Mouse (Mus musculus) midbrain, embryonic 15.5 days (tissue): ENCODE data around the gene Rbbp4. TPM values are rescaled to one million over a fixed set of nuclear protein-coding genes. Genes with fewer than 3 reads are reported as not detected.

Experiments used
- ATAC-seq: fragments of 200-750 bp; cut with Nextera tagmentation; replicated peaks from 2 replicates; pipeline ENCODE4 v1.8.0; 2017; ENCODE audit warnings: moderate TSS enrichment
- H3K27ac ChIP-seq: fragments of 300-500 bp; sonication (generic); 2 replicates; pipeline ENCODE4 v1.5.1; 2015; ENCODE audit warnings: mild to moderate bottlenecking, inconsistent platforms
- H3K27me3 ChIP-seq: fragments of 300-500 bp; sonication (generic); replicated peaks from 2 replicates; pipeline ENCODE4 v1.6.1; 2015; ENCODE audit warnings: inconsistent platforms
- H3K36me3 ChIP-seq: fragments of 300-500 bp; sonication (generic); replicated peaks from 2 replicates; pipeline ENCODE4 v1.6.1; 2015; ENCODE audit warnings: inconsistent platforms
- H3K4me1 ChIP-seq: fragments of 300-500 bp; sonication (generic); 2 replicates; pipeline ENCODE4 v1.6.1; 2015; ENCODE audit warnings: inconsistent platforms
- H3K4me2 ChIP-seq: fragments of 300-500 bp; sonication (generic); 2 replicates; pipeline ENCODE4 v1.6.1; 2015; ENCODE audit warnings: inconsistent platforms, mild to moderate bottlenecking, moderate library complexity
- H3K4me3 ChIP-seq: fragments of 300-500 bp; sonication (generic); 2 replicates; pipeline ENCODE4 v1.5.1; 2015; ENCODE audit warnings: mild to moderate bottlenecking, inconsistent platforms
- H3K9ac ChIP-seq: fragments of 300-500 bp; sonication (generic); 2 replicates; pipeline ENCODE4 v1.6.1; 2015; ENCODE audit warnings: mild to moderate bottlenecking, inconsistent platforms
- H3K9me3 ChIP-seq: fragments of 300-500 bp; sonication (generic); 2 replicates; pipeline ENCODE4 v1.6.1; 2016; ENCODE audit warnings: inconsistent platforms
- WGBS: fragments of 180-500 bp; shearing (Covaris S2); methylation state at CpG from one replicate; pipeline ENCODE4 v1.1.7; 2015; ENCODE audit warnings: mixed read lengths; 5-methylcytosine and 5-hydroxymethylcytosine counted together
- polyA plus RNA-seq: library from polyadenylated mRNA; unstranded; fragments of >200 nt; fragmentation: Nextera tagmentation; extraction: Ambion mirVana; gene quantifications from 2 replicates; pipeline ENCODE4 v1.2.1, GENCODE M21; 2015

Rbbp4 gene
- polyA plus RNA-seq, 1 experiment from 2014 or later: 271 TPM

- Histone ChIP-seq H3K9ac (no peak overlapping the region), H3K4me2 (no peak overlapping the region), H3K4me3 (no peak overlapping the region), H3K4me1 (no peaks in the 10 kb centered on the region), H3K27me3 (no peaks in the 10 kb centered on the region), H3K9me3 (no peaks in the 10 kb centered on the region), H3K36me3 (peaks cover 46% of the 10 kb centered on the region), H3K27ac (no peak overlapping the region)
- no peak for ATAC-seq
- WGBS: 88% methylated on average over 3 of the region's 3 CpGs
Observed at GRCm38 (mm10) chr4:129313886-129314285, 21.3 kb downstream of the Rbbp4 start.

DNA sequence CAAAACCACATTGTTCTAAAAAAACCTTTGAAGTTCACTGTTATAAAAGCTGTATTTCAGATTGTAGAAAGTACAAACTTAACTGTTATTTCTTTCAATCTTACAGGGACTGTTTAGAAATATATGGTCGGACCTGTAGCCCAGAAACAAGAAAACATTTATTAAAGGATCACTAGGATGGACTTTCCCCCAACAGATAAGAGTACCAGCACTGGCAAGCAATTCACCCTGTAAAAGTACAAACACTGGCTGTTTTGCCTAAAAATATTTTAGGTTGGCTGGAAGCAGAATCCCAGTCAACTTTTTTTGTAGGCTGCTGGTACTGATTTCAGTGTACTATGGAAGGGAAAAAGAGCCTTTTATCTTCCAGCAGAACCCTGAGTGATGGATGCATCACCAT is 27.2 kb downstream of the Rbbp4 start:
- Histone ChIP-seq H3K9ac (no peak overlapping the region), H3K27me3 (no peaks in the 10 kb centered on the region), H3K4me1 (no peaks in the 10 kb centered on the region), H3K36me3 (peaks cover 24% of the 10 kb centered on the region; the same call in 1 of the 2 replicates), H3K27ac (no peak overlapping the region), H3K4me2 (no peak overlapping the region), H3K4me3 (no peak overlapping the region), H3K9me3 (no peaks in the 10 kb centered on the region)
- 96% methylated on average over 1 of the region's 1 CpGs for WGBS
- ATAC-seq: no peak

GRCm38 (mm10) chr4:129304306-129304705 is 30.9 kb downstream of the Rbbp4 start:
- Histone ChIP-seq H3K27ac (no peak overlapping the region), H3K9ac (no peak overlapping the region), H3K36me3 (peaks cover 17% of the 10 kb centered on the region; the same call in 1 of the 2 replicates), H3K4me3 (no peak overlapping the region), H3K27me3 (no peaks in the 10 kb centered on the region), H3K9me3 (no peaks in the 10 kb centered on the region), H3K4me2 (no peak overlapping the region), H3K4me1 (no peaks in the 10 kb centered on the region)
- ATAC-seq: no peak
- 80% methylated on average over 1 of the region's 1 CpGs for WGBS

GRCm38 (mm10) chr4:129303816-129304215 is 31.4 kb downstream of the Rbbp4 start:
- no peak for ATAC-seq
- Histone ChIP-seq H3K4me1 (no peaks in the 10 kb centered on the region), H3K9me3 (no peaks in the 10 kb centered on the region), H3K27me3 (no peaks in the 10 kb centered on the region), H3K4me2 (no peak overlapping the region), H3K9ac (no peak overlapping the region), H3K27ac (no peak overlapping the region), H3K36me3 (peaks cover 16% of the 10 kb centered on the region; the same call in 1 of the 2 replicates), H3K4me3 (no peak overlapping the region)
- WGBS: 90% methylated on average over 9 of the region's 9 CpGs

- no peak for ATAC-seq
Observed at GRCm38 (mm10) chr4:129303401-129303800, 31.8 kb downstream of the Rbbp4 start.

DNA sequence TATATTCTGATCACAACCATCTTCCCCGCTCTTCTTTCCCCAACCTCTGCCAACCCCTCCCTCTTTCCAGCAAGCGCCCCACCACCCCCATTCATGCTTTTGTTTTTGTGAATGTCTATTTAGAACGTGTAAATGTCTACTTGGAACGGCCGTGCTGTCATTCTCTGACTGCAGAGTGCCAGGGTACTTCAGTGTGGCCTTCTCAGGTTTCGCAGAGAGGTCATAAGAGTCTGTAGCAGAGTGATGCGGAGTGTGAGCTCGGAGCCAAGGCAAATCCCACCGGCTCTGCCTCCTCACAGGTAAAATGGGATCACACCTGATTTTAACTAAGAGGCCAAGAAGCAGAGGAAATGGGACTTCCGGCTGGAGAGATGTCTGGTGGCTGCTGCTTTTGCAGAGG is 36.0 kb downstream of the Rbbp4 start:
- Histone ChIP-seq H3K27me3 (no peaks in the 10 kb centered on the region), H3K36me3 (no peaks in the 10 kb centered on the region), H3K9ac (no peak overlapping the region), H3K9me3 (no peaks in the 10 kb centered on the region), H3K4me3 (no peak overlapping the region), H3K4me2 (no peak overlapping the region), H3K4me1 (no peaks in the 10 kb centered on the region), H3K27ac (no peak overlapping the region)
- 58% methylated on average over 10 of the region's 10 CpGs for WGBS
- ATAC-seq: no peak

More at GRCm38 (mm10) chr4:129303401-129303800, 31.8 kb downstream of the Rbbp4 start:
- H3K4me2 ChIP-seq: no peak overlapping the region
- no peaks in the 10 kb centered on the region for H3K27me3 ChIP-seq
- H3K4me1 ChIP-seq: no peaks in the 10 kb centered on the region
- no peak overlapping the region for H3K9ac ChIP-seq
- H3K4me3 ChIP-seq: no peak overlapping the region
- 64% methylated on average over 5 of the region's 5 CpGs for WGBS
- H3K27ac ChIP-seq: no peak overlapping the region
- H3K9me3 ChIP-seq: no peaks in the 10 kb centered on the region
- H3K36me3 ChIP-seq: peaks cover 12% of the 10 kb centered on the region; the same call in 1 of the 2 replicates

DNA sequence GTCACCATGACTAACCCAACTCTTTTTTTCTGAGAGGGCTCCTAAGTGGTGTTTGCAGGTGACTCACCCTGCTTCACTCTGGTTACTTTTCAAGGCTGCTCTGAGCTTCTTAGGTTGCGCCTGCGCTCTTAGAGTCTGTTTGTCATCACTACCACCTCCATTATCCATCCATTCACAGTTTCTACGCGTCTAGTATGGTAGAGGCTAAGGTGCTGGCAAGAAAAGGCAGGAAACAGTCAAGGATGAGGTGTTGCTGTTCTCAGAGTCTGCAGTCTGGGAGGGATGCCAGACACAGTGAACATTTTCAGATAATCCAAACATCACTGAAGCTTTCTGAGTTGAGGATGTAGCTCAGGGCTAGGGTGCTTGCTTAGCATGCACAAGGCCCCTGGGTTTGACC is 37.4 kb downstream of the Rbbp4 start:
- Histone ChIP-seq H3K4me2 (no peak overlapping the region), H3K27me3 (no peaks in the 10 kb centered on the region), H3K36me3 (no peaks in the 10 kb centered on the region), H3K27ac (no peak overlapping the region), H3K4me3 (no peak overlapping the region), H3K9me3 (no peaks in the 10 kb centered on the region), H3K4me1 (no peaks in the 10 kb centered on the region), H3K9ac (no peak overlapping the region)
- 98% methylated on average over 4 of the region's 4 CpGs for WGBS
- no peak for ATAC-seq

DNA sequence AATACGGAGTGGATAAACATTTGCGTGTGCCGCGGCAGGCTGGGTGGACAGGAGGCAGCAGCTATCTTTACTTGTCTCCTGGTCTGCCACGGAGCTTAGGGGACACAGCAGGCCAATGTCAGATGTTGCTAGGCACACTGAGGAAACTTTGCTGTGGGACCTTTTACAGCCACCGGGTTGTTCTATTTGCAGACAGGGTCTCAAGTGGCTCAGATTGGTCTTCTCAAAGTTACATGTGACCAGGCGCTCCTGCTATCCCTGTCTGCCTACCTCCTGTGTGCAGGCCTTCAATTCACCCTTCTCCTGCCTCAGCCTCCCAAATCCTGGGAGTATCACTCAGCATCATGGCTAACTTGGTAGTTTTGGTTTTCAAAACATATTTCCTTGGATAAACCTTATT is 39.1 kb downstream of the Rbbp4 start:
- no peak overlapping the region for H3K4me3 ChIP-seq
- no peak overlapping the region for H3K4me2 ChIP-seq
- no peak overlapping the region for H3K9ac ChIP-seq
- H3K27ac ChIP-seq: no peak overlapping the region
- no peaks in the 10 kb centered on the region for H3K27me3 ChIP-seq
- H3K36me3 ChIP-seq: no peaks in the 10 kb centered on the region
- no peak for ATAC-seq
- H3K4me1 ChIP-seq: no peaks in the 10 kb centered on the region
- H3K9me3 ChIP-seq: no peaks in the 10 kb centered on the region
- 89% methylated on average over 7 of the region's 7 CpGs for WGBS

- ATAC-seq: no peak
- WGBS: 84% methylated on average over 2 of the region's 2 CpGs
- Histone ChIP-seq H3K36me3 (no peaks in the 10 kb centered on the region), H3K9me3 (no peaks in the 10 kb centered on the region), H3K27ac (no peak overlapping the region), H3K27me3 (no peaks in the 10 kb centered on the region), H3K4me1 (no peaks in the 10 kb centered on the region), H3K4me2 (no peak overlapping the region), H3K4me3 (no peak overlapping the region), H3K9ac (no peak overlapping the region)
Observed at GRCm38 (mm10) chr4:129295188-129295587, 40.0 kb downstream of the Rbbp4 start.

- H3K9me3 ChIP-seq: no peaks in the 10 kb centered on the region
- no peaks in the 10 kb centered on the region for H3K4me1 ChIP-seq
- 25% methylated on average over 16 of the region's 16 CpGs for WGBS
- no peak overlapping the region for H3K27ac ChIP-seq
- ATAC-seq: no peak
- H3K27me3 ChIP-seq: no peaks in the 10 kb centered on the region
- no peak overlapping the region for H3K4me3 ChIP-seq
- H3K4me2 ChIP-seq: 0 out of 2 replicates have a peak overlapping the region, but pooled peaks have one; percentile 1
- H3K9ac ChIP-seq: no peak overlapping the region
- H3K36me3 ChIP-seq: no peaks in the 10 kb centered on the region
Observed at GRCm38 (mm10) chr4:129293702-129294101, 41.5 kb downstream of the Rbbp4 start.

- no peaks in the 10 kb centered on the region for H3K27me3 ChIP-seq
- no peak for ATAC-seq
- H3K27ac ChIP-seq: no peak overlapping the region
- no peak overlapping the region for H3K4me3 ChIP-seq
- WGBS: 74% methylated on average over 7 of the region's 7 CpGs
- H3K4me1 ChIP-seq: peaks cover 2% of the 10 kb centered on the region; the same call in 1 of the 2 replicates
- H3K9me3 ChIP-seq: no peaks in the 10 kb centered on the region
- no peaks in the 10 kb centered on the region for H3K36me3 ChIP-seq
- H3K4me2 ChIP-seq: no peak overlapping the region
- H3K9ac ChIP-seq: no peak overlapping the region
Observed at GRCm38 (mm10) chr4:129292831-129293230, 42.3 kb downstream of the Rbbp4 start.

DNA sequence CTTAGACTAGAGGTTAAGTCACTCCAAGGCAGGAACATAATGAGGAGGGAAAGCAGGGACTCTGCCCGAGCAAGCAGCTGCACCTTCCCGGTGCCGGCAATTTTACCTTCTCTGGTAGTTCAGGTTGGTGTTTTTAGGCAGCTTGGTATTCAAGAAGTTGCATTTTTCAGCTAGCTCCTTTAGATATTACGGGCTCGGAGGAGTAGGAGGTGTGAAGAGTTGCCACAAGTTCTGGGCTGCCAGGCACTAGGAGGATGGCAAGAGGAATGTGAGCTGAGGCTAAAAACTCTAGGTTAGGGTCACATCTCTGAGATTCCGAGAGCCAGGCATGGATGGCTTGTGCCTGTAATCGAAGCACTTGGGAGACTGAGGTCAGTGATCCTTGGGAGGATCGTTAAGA is 45.5 kb downstream of the Rbbp4 start:
- no peak overlapping the region for H3K9ac ChIP-seq
- no peak for ATAC-seq
- peaks cover 8% of the 10 kb centered on the region for H3K27me3 ChIP-seq
- H3K4me2 ChIP-seq: no peak overlapping the region
- no peak overlapping the region for H3K27ac ChIP-seq
- no peaks in the 10 kb centered on the region for H3K9me3 ChIP-seq
- H3K4me3 ChIP-seq: no peak overlapping the region
- peaks cover 18% of the 10 kb centered on the region for H3K4me1 ChIP-seq
- H3K36me3 ChIP-seq: no peaks in the 10 kb centered on the region
- 90% methylated on average over 8 of the region's 8 CpGs for WGBS

DNA sequence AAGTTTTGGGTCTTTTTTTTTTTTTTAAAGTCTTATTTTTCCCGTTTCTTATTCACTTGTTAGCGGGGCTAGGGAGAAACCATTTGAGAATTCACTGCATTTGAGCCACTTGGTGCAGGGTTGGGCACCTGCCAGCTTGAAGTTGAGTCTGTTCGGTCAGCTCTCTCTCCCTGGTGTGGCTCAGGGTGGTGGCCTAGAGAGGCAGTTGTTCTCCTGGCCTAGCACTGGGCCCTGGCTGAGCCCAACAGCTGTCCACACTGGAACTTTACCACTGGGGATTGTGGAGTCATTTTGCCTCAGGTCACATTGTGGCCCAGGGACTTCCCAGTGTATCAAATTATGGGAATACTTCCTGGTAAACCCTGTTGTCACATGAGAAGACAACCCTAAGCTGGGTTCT is 47.1 kb downstream of the Rbbp4 start:
- H3K9me3 ChIP-seq: no peaks in the 10 kb centered on the region
- no peak for ATAC-seq
- H3K27me3 ChIP-seq: peaks cover 8% of the 10 kb centered on the region
- no peaks in the 10 kb centered on the region for H3K36me3 ChIP-seq
- H3K9ac ChIP-seq: no peak overlapping the region
- H3K27ac ChIP-seq: no peak overlapping the region
- peak overlapping the region; percentile 95 for H3K4me2 ChIP-seq
- H3K4me3 ChIP-seq: peak overlapping the region; percentile 50
- 24% methylated on average over 3 of the region's 3 CpGs for WGBS
- H3K4me1 ChIP-seq: peaks cover 18% of the 10 kb centered on the region
